Mouse (Mus musculus): ENCODE data around the gene Areg.

Gene Areg

GRCm38 (mm10) chr5:91139446-91139873 lies at the start of gene Areg:
Gene Areg, plus strand, starts transcription at chr5:91139599.
- DNase-seq (ENCODE audit: low read depth, low spot score): peak; percentile 13

DNA sequence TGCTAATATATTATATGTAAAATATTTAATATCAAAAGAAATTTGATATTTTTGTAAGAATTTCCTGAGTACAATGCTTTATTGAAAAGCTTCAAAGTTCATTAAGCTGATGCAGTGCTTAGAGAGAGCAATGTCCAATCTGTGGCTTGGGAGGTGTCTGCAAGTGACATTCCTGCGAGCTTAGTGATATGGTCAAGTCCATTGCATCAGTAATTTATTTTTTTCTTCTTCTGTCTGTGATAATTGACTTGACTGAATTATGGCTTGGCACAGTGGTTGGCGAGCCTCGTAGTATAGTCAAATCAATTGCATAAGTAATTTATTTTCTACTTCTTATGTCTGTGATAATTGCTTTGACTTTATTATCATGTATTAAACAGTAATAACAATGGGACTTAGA lies 49.1 kb upstream of the Areg start:
- DNase-seq (ENCODE audit: low read depth, low spot score): no peak

DNA sequence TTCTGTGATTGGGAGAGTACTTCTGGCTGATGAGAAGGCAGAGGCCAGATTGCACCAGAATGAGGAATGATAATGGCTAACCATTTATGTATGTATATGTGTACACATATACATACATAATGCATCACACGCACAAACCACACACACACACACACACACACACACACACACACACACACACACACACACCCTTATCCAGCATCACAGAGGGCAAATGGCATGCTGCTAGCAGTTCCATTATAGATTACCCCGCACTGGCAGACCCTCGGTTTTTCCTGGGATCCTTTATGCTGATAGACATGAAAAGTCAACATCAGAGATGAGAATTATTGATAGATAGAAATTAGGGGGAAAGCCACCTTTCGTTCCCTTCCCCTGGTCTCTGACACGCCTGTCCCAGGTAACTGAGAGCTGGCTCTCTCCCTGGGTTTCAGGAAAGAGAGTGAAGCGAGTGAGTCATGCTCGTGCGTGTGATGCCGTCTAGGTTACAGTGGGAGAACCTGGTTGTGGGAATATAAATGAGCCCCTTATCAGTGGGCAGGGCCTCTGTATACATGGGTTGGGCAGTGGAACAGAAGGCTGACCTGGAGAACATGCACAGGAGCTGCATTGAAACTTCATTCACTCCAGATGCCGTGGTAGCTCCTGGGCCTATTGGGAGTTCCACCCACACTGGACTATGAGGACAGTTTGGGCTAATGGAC lies 41.3 kb upstream of the Areg start:
- no peak for DNase-seq (ENCODE audit: low read depth, low spot score)

- DNase-seq (ENCODE audit: low read depth, low spot score): peak; percentile 23
These were observed 37.7 kb upstream of the Areg start for GRCm38 (mm10) chr5:91101742-91102141.

- no peak for DNase-seq (ENCODE audit: low read depth, low spot score)
These were observed 35.3 kb upstream of the Areg start for GRCm38 (mm10) chr5:91103943-91104665.

DNA sequence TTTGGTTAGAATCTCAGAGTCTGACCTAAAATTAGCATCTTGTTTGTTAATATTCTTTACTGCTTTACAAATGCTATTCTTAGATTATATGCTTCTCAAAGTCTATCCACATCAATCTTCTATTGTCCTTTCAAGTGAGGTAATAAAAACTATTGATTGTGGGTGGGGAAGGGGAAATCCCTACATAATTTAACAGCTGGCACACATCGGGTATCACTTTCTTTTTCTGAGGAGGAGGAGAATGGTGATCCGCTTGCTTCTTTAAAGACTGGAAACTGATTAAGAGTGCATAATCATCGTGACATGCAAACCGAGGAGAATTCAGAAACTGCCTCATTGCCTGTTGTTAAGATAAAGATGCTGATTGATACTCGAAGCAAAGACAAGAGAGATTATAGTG lies 33.2 kb upstream of the Areg start:
- no peak for DNase-seq (ENCODE audit: low read depth, low spot score)

DNA sequence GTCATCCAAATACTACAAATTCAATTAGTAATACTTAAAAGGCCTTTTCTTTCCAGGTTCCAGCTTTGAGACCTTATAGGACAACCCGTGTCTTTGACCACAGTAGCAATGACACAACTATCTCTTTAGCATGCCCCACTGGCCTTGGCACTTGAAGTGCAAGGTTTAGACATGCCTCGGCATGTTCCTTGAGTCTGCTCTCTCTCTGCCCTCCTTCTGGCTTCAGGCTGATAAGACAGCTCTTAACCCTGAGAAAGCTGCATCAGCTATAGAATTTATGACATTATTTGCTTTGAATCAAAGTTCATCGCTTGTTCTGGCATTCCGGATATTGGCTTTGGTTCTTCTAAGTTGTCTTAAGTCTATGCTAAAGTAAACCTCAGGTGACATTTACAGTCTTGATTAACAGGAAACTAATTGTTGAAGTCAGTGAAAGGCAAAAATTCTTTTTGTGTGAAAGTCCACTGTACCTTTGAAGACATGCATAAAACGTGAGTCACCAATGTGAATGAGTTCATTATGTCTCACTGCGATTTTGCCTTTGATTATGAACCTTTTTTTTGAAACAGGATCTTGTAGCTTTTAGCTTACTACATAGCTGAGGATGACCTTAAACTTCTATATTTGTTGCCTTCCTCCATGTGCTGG lies 29.3 kb upstream of the Areg start:
- DNase-seq (ENCODE audit: low read depth, low spot score): no peak

- DNase-seq (ENCODE audit: low read depth, low spot score): no peak
These were observed 28.4 kb upstream of the Areg start for GRCm38 (mm10) chr5:91111019-91111418.

DNA sequence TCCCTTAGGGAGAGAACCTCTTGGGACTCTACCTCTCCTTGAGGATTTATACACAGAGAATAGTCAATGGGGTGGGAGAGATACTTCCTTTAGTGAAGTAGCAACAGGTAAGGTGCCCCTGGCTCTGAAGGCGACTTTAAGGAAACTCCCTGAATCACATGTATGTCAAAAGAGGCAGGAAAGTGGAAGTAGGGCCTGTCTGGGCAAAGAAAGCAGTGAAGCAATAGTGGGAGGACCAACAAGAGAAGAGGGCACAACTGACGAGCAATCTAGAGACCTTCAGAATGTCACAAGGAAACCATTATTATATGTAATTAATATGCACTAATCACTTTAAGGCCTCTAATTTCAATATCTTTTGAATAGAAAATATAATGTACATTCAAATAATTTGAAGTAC lies 25.4 kb upstream of the Areg start:
- no peak for DNase-seq (ENCODE audit: low read depth, low spot score)

- no peak for DNase-seq (ENCODE audit: low read depth, low spot score)
These were observed 24.8 kb upstream of the Areg start for GRCm38 (mm10) chr5:91114574-91114973.

DNA sequence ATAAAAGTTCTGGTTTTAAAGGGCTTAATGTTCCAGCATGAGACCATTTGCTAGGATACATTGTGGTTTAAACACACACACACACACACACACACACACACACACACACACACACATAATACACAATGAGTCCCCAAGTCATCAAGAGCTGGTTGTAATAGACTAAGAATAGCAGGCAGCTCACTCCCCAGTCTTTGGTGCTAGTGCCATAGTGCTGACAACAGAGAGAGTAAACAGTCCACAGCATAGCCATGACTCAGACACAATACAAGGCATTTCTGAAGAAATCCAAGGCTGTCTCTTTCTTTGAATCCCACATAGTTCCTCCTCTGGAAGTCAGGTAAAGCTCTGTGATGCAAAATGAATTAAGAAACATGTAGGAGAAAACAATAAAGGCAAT lies 20.8 kb upstream of the Areg start:
- no peak for DNase-seq (ENCODE audit: low read depth, low spot score)

DNA sequence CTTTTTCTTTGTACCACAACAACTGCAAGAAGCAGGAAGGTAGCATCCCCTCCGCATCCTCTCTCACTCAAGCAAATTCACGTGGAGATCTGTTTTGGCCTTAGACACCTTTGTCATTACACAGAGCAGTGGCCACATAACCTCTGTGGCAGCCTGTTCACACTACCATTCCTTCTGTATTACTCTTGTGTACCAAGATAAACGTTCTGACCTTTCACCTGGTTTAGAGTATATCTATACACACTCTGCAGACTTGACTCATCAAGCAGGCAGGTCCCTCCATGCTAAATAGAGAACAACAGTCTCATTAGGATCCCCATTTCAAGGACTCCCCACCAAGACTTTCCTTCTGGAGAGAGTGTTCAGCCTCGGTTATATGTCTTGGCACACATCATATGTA lies 16.0 kb upstream of the Areg start:
- no peak for DNase-seq (ENCODE audit: low read depth, low spot score)

DNA sequence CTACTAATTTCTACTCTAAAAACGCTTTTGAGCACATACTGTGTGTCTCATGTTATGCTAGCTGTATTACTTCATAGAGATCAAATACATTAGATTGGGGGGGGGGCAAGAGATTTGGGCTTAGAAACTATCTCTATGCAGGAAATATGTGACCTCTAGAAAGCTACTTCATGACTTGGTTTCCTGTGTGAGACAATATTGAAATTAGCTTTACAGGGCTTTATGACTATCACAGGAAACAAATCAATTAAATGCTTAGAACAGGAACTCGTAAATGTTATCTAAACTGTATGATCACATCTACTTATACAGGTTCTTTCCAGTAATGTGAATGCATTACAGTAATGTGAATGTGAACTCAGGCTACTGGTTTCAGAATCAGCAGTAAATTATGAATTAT lies 15.3 kb upstream of the Areg start:
- DNase-seq (ENCODE audit: low read depth, low spot score): no peak

DNA sequence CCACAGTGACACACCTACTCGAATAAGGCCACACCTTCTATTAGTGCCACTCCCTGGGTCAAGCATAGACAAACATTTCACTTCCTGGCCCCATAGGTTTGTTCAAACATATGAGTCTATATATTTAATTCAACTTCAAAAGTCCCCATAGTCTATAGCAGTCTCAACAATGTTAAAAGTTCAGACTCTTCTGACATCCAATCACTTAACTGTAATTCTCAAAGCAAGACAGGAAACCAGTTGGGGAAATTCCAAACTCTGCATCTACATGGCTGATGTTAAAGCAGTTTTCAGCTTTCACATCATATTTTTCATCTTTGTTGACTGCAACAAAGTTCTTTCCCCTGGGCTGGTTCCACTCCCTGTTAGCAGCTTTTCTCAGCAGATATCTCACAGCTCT lies 12.8 kb upstream of the Areg start:
- DNase-seq (ENCODE audit: low read depth, low spot score): no peak

- no peak for DNase-seq (ENCODE audit: low read depth, low spot score)
These were observed 4.4 kb upstream of the Areg start for GRCm38 (mm10) chr5:91134961-91135360.

DNA sequence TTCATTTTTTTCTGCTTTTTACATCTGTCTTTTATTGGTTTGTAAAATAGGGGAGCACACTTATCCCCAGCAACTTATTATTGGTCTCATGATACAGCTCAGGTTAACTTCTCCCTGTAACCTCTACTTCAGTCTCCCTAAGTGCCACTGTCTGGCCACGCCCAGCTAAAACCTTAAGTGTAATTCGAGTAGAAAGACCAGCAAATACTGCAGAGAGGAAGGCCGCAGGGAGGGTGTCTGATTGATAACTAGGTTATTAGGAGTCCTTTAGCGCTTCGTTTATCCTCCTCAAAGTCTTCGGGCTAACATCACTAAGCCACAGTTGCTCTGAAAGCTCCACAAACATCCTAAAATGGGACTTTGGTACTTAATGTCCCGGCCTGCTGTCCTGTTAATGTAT lies 429 bp upstream of the Areg start:
- DNase-seq (ENCODE audit: low read depth, low spot score): no peak

- DNase-seq (ENCODE audit: low read depth, low spot score): no peak
These were observed 1.6 kb downstream of the Areg start for GRCm38 (mm10) chr5:91140896-91141448.

DNA sequence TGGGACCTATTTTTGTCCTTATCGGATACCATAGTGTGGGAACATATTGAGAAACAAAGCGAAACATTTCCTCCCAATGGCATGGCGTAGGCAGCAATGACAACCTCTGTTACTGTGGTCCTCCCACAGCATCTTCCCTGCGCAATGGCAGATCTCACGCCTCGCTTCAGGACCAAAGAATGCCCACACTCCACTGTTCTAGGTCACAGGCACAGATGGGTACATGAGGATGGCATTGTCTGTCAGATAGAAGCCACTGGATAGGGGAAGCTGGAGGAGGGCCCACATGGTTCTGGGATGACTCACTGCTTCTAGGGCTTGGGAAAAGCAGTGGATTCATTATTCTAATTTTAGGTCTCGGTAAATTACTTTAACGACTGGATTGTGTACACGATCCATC lies 5.6 kb downstream of the Areg start:
- DNase-seq (ENCODE audit: low read depth, low spot score): peak; percentile 31

- DNase-seq (ENCODE audit: low read depth, low spot score): no peak
These were observed 7.6 kb downstream of the Areg start for GRCm38 (mm10) chr5:91147001-91147400.

DNA sequence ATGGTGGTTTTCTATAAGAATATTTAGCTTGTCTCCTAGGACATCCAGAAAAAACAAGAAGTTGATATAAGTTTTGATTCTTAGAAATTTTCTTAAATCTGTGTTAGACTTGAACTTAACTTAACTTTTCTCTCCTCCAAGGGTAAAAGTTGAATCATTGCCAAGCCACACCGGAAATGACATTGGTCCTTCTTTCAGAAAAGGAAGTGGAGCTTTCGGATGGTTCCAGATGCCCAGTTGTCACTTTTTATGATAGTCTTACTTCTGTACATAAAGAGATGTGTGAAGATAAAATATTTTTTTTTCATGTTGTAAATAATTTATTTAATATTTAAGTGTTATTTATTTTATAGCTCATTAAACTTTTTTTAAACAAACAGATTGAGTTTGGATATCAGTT lies 8.7 kb downstream of the Areg start:
- no peak for DNase-seq (ENCODE audit: low read depth, low spot score)

DNA sequence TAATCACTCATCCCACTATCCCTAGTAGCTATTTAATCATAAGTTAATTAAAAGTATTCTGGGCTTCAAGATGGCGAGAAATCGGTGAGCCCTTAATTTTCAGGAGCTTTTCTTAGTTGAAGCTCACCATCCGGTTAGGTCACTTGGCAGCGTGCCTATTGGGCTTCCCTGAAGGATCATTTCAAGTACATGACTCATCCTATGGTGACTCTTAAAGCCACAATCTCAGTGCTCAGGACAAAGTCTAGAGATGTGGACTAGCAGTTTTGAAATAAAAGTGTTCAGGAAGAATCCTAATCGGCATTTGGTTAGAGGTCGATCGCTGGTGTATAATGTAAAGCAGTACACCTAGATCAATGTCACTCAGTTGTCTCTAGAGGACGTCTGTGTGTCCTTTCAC lies 17.3 kb downstream of the Areg start:
- DNase-seq (ENCODE audit: low read depth, low spot score): no peak

DNA sequence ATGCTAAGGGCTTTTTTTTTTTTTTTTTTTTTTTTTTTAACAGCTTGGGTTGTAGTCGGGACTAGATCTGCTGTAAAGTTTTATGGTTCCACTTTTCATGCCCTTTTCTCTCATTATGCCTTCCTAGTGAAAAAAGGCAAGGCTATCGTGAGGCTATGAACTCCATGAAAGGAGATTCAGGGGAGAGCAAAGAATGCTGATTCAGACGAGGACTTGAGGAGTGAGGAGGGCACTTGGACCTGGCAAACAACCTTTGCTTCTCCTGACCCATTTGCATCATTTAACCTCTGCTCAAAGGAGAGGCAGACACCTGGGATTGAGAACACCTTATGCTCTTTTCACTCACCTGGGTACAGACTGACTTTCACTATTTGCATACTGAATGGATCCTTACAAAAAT lies 17.8 kb downstream of the Areg start:
- DNase-seq (ENCODE audit: low read depth, low spot score): no peak

DNA sequence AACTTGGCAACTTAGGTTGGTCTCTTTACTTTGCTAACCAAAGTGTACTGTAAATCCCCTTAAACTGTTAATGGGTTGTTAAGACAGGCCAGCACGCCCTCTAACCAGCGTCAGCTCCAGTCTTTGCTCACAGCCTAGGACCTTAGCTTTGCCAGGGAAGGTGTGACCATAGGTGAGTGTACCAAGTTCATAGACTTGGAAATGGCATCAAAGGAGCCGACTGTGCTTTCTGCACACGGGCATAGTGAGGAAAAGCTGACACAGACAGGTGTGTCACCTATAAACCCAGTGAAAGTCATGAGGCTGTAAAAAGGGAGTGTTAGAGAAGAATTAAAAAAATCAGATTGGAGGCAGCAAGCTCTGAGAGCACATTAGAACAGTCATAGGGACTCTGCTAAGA lies 23.4 kb downstream of the Areg start:
- DNase-seq (ENCODE audit: low read depth, low spot score): no peak

Measured in telencephalon, adult 2 months (tissue).